Mouse (Mus musculus) hindbrain, postnatal 0 days (tissue): ENCODE results near the gene Birc7. TPM values are rescaled to one million over a fixed set of nuclear protein-coding genes. Genes with fewer than 3 reads are reported as not detected.
A peak's percentile ranks its signal among the peaks of the same experiment; 100 is the strongest.

Experiments used
- ATAC-seq: fragments of 200-750 bp; cut with Nextera tagmentation; 2 replicates; pipeline ENCODE4 v1.8.0; 2017; ENCODE audit warnings: mild to moderate bottlenecking, moderate TSS enrichment, moderate library complexity
- DNase-seq: peaks from one replicate; pipeline ENCODE4 v3.0.0-alpha.2; 2015; ENCODE audit warnings: low spot score
- H3K27ac ChIP-seq: fragments of 300-500 bp; sonication (generic); 2 replicates; pipeline ENCODE4 v1.5.1; 2014; ENCODE audit warnings: mild to moderate bottlenecking
- H3K27me3 ChIP-seq: fragments of 300-500 bp; sonication (generic); 2 replicates; pipeline ENCODE4 v1.6.1; 2014; ENCODE audit warnings: low read length, mixed read lengths; ENCODE audit not compliant: insufficient read depth
- H3K36me3 ChIP-seq: fragments of 300-500 bp; sonication (generic); 2 replicates; pipeline ENCODE4 v1.6.1; 2014; ENCODE audit warnings: low read length, mixed read lengths; ENCODE audit not compliant: insufficient read depth
- H3K4me1 ChIP-seq: fragments of 300-500 bp; sonication (generic); 2 replicates; pipeline ENCODE4 v1.6.1; 2014; ENCODE audit warnings: antibody characterized with exemption, low read length, mixed read lengths; ENCODE audit not compliant: insufficient read depth
- H3K4me2 ChIP-seq: fragments of 300-500 bp; sonication (generic); 2 replicates; pipeline ENCODE4 v1.6.1; 2014; ENCODE audit warnings: low read depth, mild to moderate bottlenecking, low read length, moderate library complexity, mixed read lengths
- H3K4me3 ChIP-seq: fragments of 300-500 bp; sonication (generic); 2 replicates; pipeline ENCODE4 v1.5.1; 2014; ENCODE audit warnings: low read length
- H3K9ac ChIP-seq: fragments of 300-500 bp; sonication (generic); replicated peaks from 2 replicates; pipeline ENCODE4 v1.6.1; 2014; ENCODE audit warnings: mild to moderate bottlenecking, low read length, moderate library complexity, mixed read lengths
- H3K9me3 ChIP-seq: fragments of 300-500 bp; sonication (generic); 2 replicates; pipeline ENCODE4 v1.6.1; 2016; ENCODE audit warnings: low read length, mixed read lengths
- CTCF ChIP-seq: IDR thresholded peaks from 2 replicates; pipeline ENCODE4 v1.5.1; 2016; ENCODE audit warnings: antibody characterized with exemption, control low read depth, low read depth
- WGBS: fragments of 180-500 bp; shearing (Covaris S2); extraction: QIAGEN DNeasy Blood & Tissue Kit; methylation state at CpG from one replicate; pipeline ENCODE4 v1.1.7; 2014; 5-methylcytosine and 5-hydroxymethylcytosine counted together
- microRNA-seq, 2 experiments: library from miRNA; unstranded; fragments of <30 nt; microRNA quantifications; one replicate each; pipeline ENCODE4; 2016
- polyA plus RNA-seq: library from polyadenylated mRNA; unstranded; fragments of >200 nt; fragmentation: Nextera tagmentation; extraction: Ambion mirVana; gene quantifications from 2 replicates; pipeline ENCODE4 v1.2.1, GENCODE M21; 2015
- total RNA-seq: library from RNA; depleted of rRNA; stranded (reverse); fragments of >200 nt; gene quantifications from 2 replicates; pipeline ENCODE4 v1.2.3, GENCODE M21; 2014; rRNA removed

Gene Birc7
- total and polyA plus RNA-seq, 2 experiments from 2014 or later: 0.40 TPM; not detected in 1

DNA sequence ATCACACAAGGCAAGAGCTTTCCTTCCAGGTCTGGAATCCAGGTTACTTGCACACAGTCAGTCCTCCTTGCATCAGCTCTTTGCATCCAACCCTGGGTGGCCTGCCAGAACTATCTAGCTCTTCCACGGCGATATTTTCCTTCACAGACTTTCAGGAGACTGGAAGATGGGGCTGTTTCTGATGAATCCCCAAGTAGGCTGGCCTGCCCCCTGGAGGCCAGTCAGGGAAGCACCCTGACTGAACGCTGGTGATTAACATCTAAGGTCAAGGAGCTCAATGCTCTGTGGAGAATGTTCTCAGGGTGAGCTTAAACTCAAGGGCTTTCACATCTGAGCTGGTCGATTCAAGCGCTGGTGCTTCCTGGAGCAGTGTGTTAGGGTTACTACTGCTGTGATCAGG lies 35.1 kb downstream of the Birc7 start:
- ATAC-seq (peak; percentile 33; the same call in 1 of the 2 replicates), DNase-seq (peak; percentile 76)
- Histone ChIP-seq H3K4me3 (no peak overlapping the region), H3K27me3 (no peaks in the 10 kb centered on the region), H3K4me2 (no peak overlapping the region), H3K36me3 (no peaks in the 10 kb centered on the region), H3K4me1 (peaks cover 7% of the 10 kb centered on the region; the same call in 1 of the 2 replicates), H3K9me3 (no peaks in the 10 kb centered on the region), H3K9ac (no peak overlapping the region), H3K27ac (no peak overlapping the region)
- peak; percentile 94 for TF ChIP-seq CTCF
- whole genome bisulfite sequencing: 5% methylated on average over 5 of the region's 5 CpGs

- 9% methylated on average over 14 of the region's 14 CpGs for WGBS
Observed at GRCm38 (mm10) chr2:180966092-180966882, 37.5 kb downstream of the Birc7 start.

GRCm38 (mm10) chr2:180967010-180967763 lies 38.4 kb downstream of the Birc7 start, which contains the start of gene Arfgap1:
Gene Arfgap1 (plus strand): TSS chr2:180967225.
- peak within 1 kb of the TSS; percentile 93 for H3K27ac ChIP-seq
- DNase-seq (peak; percentile 97), ATAC-seq (peak; percentile 92)
- H3K27me3 ChIP-seq: no peaks in the 10 kb centered on the region
- peaks cover 25% of the 10 kb centered on the region for H3K36me3 ChIP-seq
- peak within 1 kb of the TSS; percentile 96 for H3K4me2 ChIP-seq
- whole genome bisulfite sequencing: under 1% methylated on average over 57 of the region's 57 CpGs
- TF ChIP-seq CTCF: peak; percentile 9; the same call in 1 of the 2 replicates
- H3K9me3 ChIP-seq: no peaks in the 10 kb centered on the region
- peak within 1 kb of the TSS; percentile 95 for H3K9ac ChIP-seq
- peaks cover 7% of the 10 kb centered on the region; the same call in 1 of the 2 replicates for H3K4me1 ChIP-seq
- peak within 1 kb of the TSS; percentile 86 for H3K4me3 ChIP-seq

More at GRCm38 (mm10) chr2:180966092-180966882, 37.5 kb downstream of the Birc7 start:
- peak; percentile 58 for ATAC-seq
- peak; percentile 70 for TF ChIP-seq CTCF
- Histone ChIP-seq H3K27ac (peak overlapping the region; percentile 93), H3K9me3 (no peaks in the 10 kb centered on the region), H3K27me3 (no peaks in the 10 kb centered on the region), H3K36me3 (peaks cover 16% of the 10 kb centered on the region), H3K4me3 (peak overlapping the region; percentile 86), H3K4me2 (peak overlapping the region; percentile 96), H3K4me1 (peaks cover 7% of the 10 kb centered on the region; the same call in 1 of the 2 replicates), H3K9ac (peak overlapping the region; percentile 95)
- peak; percentile 78 for DNase-seq

DNA sequence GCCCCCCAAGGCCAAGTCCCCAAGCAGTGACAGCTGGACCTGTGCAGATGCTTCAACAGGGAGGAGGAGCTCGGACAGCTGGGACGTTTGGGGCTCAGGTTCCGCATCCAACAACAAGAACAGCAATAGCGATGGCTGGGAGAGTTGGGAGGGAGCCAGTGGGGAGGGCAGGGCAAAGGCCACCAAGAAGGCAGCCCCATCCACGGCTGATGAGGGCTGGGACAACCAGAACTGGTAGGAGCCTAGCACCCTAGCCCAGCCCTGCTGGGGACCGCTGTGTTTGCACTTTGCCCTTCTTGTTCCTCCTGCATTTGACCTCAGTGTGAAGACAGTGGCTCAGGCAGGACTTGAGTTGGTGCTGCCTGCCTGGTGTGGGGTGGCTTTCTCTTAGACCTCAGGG lies 52.3 kb downstream of the Birc7 start:
- ATAC-seq (no peak), DNase-seq (no peak)
- Histone ChIP-seq H3K36me3 (peaks cover 68% of the 10 kb centered on the region), H3K27me3 (no peaks in the 10 kb centered on the region), H3K9me3 (no peaks in the 10 kb centered on the region), H3K9ac (no peak overlapping the region), H3K4me2 (no peak overlapping the region), H3K4me3 (no peak overlapping the region), H3K4me1 (no peaks in the 10 kb centered on the region), H3K27ac (no peak overlapping the region)
- TF ChIP-seq CTCF: no peak
- 79% methylated on average over 6 of the region's 6 CpGs for WGBS

Small RNA genes within 50 kb of the gene (microRNA-seq; reads per million reads assigned to microRNA genes)
- gene Mir124a-3: 1.6 to 2.1 reads per million in 2 experiments

Other genes with a start within 250 kb of the Birc7 start
- gene Dido1, start 219.0 kb upstream of the Birc7 start, total RNA-seq: 35.7 and 36.3 TPM in 2 replicates
- 21.7 and 22.8 TPM in 2 replicates for gene Dido1, start 219.0 kb upstream of the Birc7 start, polyA plus RNA-seq
- gene Gid8, start 218.9 kb upstream of the Birc7 start, total RNA-seq: 43.2 and 51.1 TPM in 2 replicates
- 45.5 TPM in 2 replicates for gene Gid8, start 218.9 kb upstream of the Birc7 start, polyA plus RNA-seq
- 0.32 and 0.68 TPM in 2 replicates for gene Slc17a9, start 203.8 kb upstream of the Birc7 start, total RNA-seq
- gene Slc17a9, start 203.8 kb upstream of the Birc7 start, polyA plus RNA-seq: 0.29 and 0.52 TPM in 2 replicates
- gene Bhlhe23, start 152.1 kb upstream of the Birc7 start, total RNA-seq: 0.72 and 0.73 TPM in 2 replicates
- gene Bhlhe23, start 152.1 kb upstream of the Birc7 start, polyA plus RNA-seq: 0.23 and 0.49 TPM in 2 replicates
- 32.9 and 51.8 TPM in 2 replicates for gene Ythdf1, start 8.1 kb upstream of the Birc7 start, total RNA-seq
- gene Ythdf1, start 8.1 kb upstream of the Birc7 start, polyA plus RNA-seq: 49.8 and 52.9 TPM in 2 replicates
- gene Nkain4, start 25.7 kb downstream of the Birc7 start, total RNA-seq: 56.6 and 76.0 TPM in 2 replicates
- 118 and 133 TPM in 2 replicates for gene Nkain4, start 25.7 kb downstream of the Birc7 start, polyA plus RNA-seq
- 94.8 and 112 TPM in 2 replicates for gene Arfgap1, start 38.2 kb downstream of the Birc7 start, total RNA-seq
- 107 and 110 TPM in 2 replicates for gene Arfgap1, start 38.2 kb downstream of the Birc7 start, polyA plus RNA-seq
- 0.47 and 0.68 TPM in 2 replicates for gene Col20a1, start 57.5 kb downstream of the Birc7 start, total RNA-seq
- 0.09 and 0.28 TPM in 2 replicates for gene Col20a1, start 57.5 kb downstream of the Birc7 start, polyA plus RNA-seq
- gene Chrna4, start 114.5 kb downstream of the Birc7 start, total RNA-seq: 50.5 and 52.7 TPM in 2 replicates
- 35.2 and 41.4 TPM in 2 replicates for gene Chrna4, start 114.5 kb downstream of the Birc7 start, polyA plus RNA-seq
- 128 and 142 TPM in 2 replicates for gene Kcnq2, start 206.3 kb downstream of the Birc7 start, total RNA-seq
- gene Kcnq2, start 206.3 kb downstream of the Birc7 start, polyA plus RNA-seq: 32.3 and 34.6 TPM in 2 replicates
- 304 and 351 TPM in 2 replicates for gene Eef1a2, start 228.0 kb downstream of the Birc7 start, total RNA-seq
- 24.7 and 26.7 TPM in 2 replicates for gene Eef1a2, start 228.0 kb downstream of the Birc7 start, polyA plus RNA-seq